Mouse (Mus musculus) midbrain, embryonic 15.5 days (tissue): ENCODE measurements at regions not wholly inside any gene's neighbourhood (a gene's known extent, or its start where the extent isn't known, plus 50 kb on each side); places are given as distances from the start of the nearest gene placed in this dataset.

Experiments
- ATAC-seq: fragments of 200-750 bp; cut with Nextera tagmentation; replicated peaks from 2 replicates; pipeline ENCODE4 v1.8.0; 2017; ENCODE audit warnings: moderate TSS enrichment
- H3K27ac ChIP-seq: fragments of 300-500 bp; sonication (generic); 2 replicates; pipeline ENCODE4 v1.5.1; 2015; ENCODE audit warnings: mild to moderate bottlenecking, inconsistent platforms
- H3K27me3 ChIP-seq: fragments of 300-500 bp; sonication (generic); replicated peaks from 2 replicates; pipeline ENCODE4 v1.6.1; 2015; ENCODE audit warnings: inconsistent platforms
- H3K36me3 ChIP-seq: fragments of 300-500 bp; sonication (generic); replicated peaks from 2 replicates; pipeline ENCODE4 v1.6.1; 2015; ENCODE audit warnings: inconsistent platforms
- H3K4me1 ChIP-seq: fragments of 300-500 bp; sonication (generic); 2 replicates; pipeline ENCODE4 v1.6.1; 2015; ENCODE audit warnings: inconsistent platforms
- H3K4me2 ChIP-seq: fragments of 300-500 bp; sonication (generic); 2 replicates; pipeline ENCODE4 v1.6.1; 2015; ENCODE audit warnings: inconsistent platforms, mild to moderate bottlenecking, moderate library complexity
- H3K4me3 ChIP-seq: fragments of 300-500 bp; sonication (generic); 2 replicates; pipeline ENCODE4 v1.5.1; 2015; ENCODE audit warnings: mild to moderate bottlenecking, inconsistent platforms
- H3K9ac ChIP-seq: fragments of 300-500 bp; sonication (generic); 2 replicates; pipeline ENCODE4 v1.6.1; 2015; ENCODE audit warnings: mild to moderate bottlenecking, inconsistent platforms
- H3K9me3 ChIP-seq: fragments of 300-500 bp; sonication (generic); 2 replicates; pipeline ENCODE4 v1.6.1; 2016; ENCODE audit warnings: inconsistent platforms
- WGBS: fragments of 180-500 bp; shearing (Covaris S2); methylation state at CpG from one replicate; pipeline ENCODE4 v1.1.7; 2015; ENCODE audit warnings: mixed read lengths; 5-methylcytosine and 5-hydroxymethylcytosine counted together

DNA sequence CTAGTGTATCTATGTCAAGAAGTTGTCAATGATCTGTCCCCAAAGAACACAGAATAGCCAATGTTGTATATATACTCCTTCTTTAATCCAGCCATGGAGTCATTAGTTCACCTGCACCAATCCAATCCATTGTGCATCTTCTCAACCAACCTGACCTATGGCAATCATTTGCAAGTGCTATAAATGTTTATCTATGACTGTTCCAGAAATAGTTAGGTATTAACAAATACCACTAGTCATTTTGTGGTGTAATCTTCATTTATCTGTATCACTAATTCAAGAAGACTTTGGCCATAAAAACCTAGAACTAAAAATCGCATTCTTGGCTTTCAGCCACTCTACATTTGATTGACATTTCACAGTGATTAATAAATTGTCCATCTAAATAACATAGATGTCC is 430.6 kb upstream of the Ubash3b start:
- no peaks in the 10 kb centered on the region for H3K9me3 ChIP-seq
- H3K27me3 ChIP-seq, result no peaks in the 10 kb centered on the region
- H3K4me1 ChIP-seq, result peaks cover 81% of the 10 kb centered on the region
- H3K27ac ChIP-seq, result 0 out of 2 replicates have a peak overlapping the region, but pooled peaks have one; percentile 97
- no peak overlapping the region for H3K9ac ChIP-seq
- no peak for ATAC-seq
- peaks cover 17% of the 10 kb centered on the region; the same call in 1 of the 2 replicates for H3K36me3 ChIP-seq
- H3K4me2 ChIP-seq, result no peak overlapping the region
- 95% methylated on average over 1 of the region's 1 CpGs for WGBS
- H3K4me3 ChIP-seq, result no peak overlapping the region

DNA sequence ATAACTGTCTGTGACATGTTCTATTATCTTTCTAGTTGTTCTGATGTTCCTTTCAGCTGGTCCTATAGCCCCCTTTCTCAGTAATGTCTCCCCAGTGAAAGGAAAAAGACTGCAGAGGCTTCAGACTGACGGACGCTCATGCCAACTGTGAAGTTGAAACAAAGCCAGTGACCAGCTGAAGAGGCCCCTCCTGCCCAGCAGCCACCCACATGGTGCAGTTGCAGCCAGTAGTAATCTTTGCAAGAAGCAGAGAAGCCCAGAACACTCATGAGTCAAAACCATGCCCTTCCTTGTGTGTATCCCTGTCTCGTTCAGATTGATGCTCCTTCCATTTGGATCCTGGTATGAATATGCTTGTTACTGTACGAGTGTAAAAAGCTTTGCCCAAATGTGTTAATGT is 428.7 kb upstream of the Ubash3b start:
- ATAC-seq, result no peak
- Histone ChIP-seq H3K27ac (peak overlapping the region; percentile 97), H3K4me3 (peak overlapping the region; percentile 26; the same call in 1 of the 2 replicates), H3K9me3 (no peaks in the 10 kb centered on the region), H3K9ac (peak overlapping the region; percentile 71), H3K4me1 (peaks cover 63% of the 10 kb centered on the region), H3K27me3 (no peaks in the 10 kb centered on the region), H3K4me2 (peak overlapping the region; percentile 78), H3K36me3 (peaks cover 17% of the 10 kb centered on the region; the same call in 1 of the 2 replicates)
- WGBS, result 30% methylated on average over 4 of the region's 4 CpGs

DNA sequence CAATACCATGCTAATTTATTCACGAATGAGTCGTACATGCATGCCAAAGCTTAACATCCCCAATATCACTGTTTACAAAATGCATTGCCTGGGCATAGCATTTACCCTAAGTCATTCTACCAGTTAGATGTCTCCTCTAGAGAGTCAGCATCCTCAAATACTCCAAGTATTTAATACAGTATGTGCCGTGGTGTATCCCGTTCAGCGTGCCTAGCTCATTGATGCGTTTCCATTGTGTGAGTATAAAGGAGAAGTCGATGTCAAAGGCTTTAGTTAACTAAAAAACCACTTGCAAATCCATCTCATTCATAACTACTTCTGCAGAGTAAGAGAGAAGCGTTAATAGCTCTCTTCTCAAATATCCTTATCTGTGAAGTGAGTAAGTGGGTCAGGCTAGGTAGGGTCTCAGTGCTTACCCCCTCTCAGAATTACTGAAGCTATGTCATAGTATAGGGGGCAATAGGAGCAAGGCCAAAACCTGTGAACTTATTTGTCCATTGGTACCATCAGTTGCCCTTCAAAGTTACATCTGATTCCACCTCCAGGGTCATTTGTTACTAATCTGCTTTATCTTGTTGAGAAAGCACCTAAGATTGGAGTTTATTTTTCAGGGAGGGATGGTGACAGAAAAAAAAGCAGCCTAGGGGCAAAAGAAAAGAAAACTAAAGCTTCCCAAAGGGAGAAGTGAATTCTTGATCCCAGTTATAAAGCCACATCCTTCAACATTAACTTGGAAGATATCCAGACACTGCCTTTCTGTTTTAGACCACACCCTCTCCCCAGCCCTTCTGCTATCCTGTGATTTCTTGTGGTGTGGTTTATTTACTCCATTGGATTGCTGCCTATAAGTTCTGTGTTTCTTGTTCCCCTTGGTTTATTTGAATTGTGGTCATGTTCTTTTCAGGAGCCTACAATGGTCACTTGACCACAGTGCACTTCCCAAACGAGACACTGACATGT is 427.2 kb upstream of the Ubash3b start:
- H3K27ac ChIP-seq, result peak overlapping the region; percentile 97
- H3K27me3 ChIP-seq, result no peaks in the 10 kb centered on the region
- no peaks in the 10 kb centered on the region for H3K9me3 ChIP-seq
- H3K36me3 ChIP-seq, result peaks cover 17% of the 10 kb centered on the region; the same call in 1 of the 2 replicates
- H3K4me3 ChIP-seq, result peak overlapping the region; percentile 26
- H3K4me2 ChIP-seq, result peak overlapping the region; percentile 78
- H3K9ac ChIP-seq, result peak overlapping the region; percentile 71
- WGBS, result 21% methylated on average over 9 of the region's 9 CpGs
- ATAC-seq, result no peak
- peaks cover 53% of the 10 kb centered on the region for H3K4me1 ChIP-seq

DNA sequence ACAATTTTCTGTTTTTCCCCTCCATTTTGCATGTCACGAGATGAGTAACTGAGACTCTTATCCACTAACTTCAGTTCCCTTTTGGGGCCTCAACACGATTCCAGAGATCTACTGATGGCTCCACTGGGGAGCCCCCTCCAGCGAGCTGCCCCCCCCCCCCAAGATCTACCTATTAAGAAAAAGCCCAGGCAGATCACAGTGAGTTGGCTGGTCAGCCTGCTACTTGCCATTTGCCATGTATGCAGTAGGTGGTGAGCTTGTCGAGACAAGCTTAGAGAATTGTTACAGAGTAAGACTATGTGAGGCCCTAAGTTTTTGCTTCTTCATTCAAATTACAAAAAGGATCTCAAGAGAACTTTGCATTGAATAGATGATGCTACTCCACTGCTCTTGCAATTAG is 426.3 kb upstream of the Ubash3b start:
- H3K27ac ChIP-seq, result peak overlapping the region; percentile 97
- peaks cover 17% of the 10 kb centered on the region; the same call in 1 of the 2 replicates for H3K36me3 ChIP-seq
- H3K9ac ChIP-seq, result peak overlapping the region; percentile 71
- no peaks in the 10 kb centered on the region for H3K9me3 ChIP-seq
- peak overlapping the region; percentile 43 for H3K4me3 ChIP-seq
- no peak for ATAC-seq
- H3K27me3 ChIP-seq, result no peaks in the 10 kb centered on the region
- WGBS, result 10% methylated on average over 4 of the region's 4 CpGs
- H3K4me1 ChIP-seq, result peaks cover 43% of the 10 kb centered on the region
- peak overlapping the region; percentile 78 for H3K4me2 ChIP-seq

DNA sequence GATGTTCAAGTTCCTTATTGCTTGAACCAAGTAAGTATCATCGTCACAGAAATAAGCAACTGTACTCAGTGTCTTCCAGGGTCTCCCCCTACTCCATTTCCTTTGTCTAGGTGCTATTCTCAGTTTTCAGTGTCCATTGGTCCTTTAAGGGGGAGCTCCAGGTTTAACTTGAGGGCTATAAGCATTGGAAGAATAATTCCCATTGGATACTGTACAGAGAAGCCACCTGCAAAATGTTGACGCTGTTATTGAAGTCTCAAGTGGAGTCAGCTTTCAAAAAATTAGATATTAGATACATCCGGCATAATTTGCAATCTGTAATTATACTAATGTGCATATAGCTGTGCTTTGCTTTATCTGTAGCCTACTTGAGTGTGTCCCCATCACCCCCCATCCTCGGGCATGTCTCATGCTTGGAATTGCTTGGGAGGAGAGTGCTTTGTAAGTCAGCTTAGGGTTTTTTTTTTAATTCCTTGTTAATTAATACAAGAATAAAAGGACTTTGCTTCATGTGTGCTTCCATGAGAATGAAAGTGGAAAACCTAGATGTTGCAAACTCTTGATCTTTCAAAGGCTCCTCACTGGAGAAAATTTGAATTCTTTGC is 425.6 kb upstream of the Ubash3b start:
- Histone ChIP-seq H3K27ac (peak overlapping the region; percentile 97), H3K9ac (peak overlapping the region; percentile 71), H3K27me3 (no peaks in the 10 kb centered on the region), H3K4me3 (peak overlapping the region; percentile 43), H3K36me3 (peaks cover 17% of the 10 kb centered on the region; the same call in 1 of the 2 replicates), H3K9me3 (no peaks in the 10 kb centered on the region), H3K4me1 (peaks cover 41% of the 10 kb centered on the region), H3K4me2 (peak overlapping the region; percentile 78)
- no peak for ATAC-seq
- WGBS, result 21% methylated on average over 4 of the region's 4 CpGs

DNA sequence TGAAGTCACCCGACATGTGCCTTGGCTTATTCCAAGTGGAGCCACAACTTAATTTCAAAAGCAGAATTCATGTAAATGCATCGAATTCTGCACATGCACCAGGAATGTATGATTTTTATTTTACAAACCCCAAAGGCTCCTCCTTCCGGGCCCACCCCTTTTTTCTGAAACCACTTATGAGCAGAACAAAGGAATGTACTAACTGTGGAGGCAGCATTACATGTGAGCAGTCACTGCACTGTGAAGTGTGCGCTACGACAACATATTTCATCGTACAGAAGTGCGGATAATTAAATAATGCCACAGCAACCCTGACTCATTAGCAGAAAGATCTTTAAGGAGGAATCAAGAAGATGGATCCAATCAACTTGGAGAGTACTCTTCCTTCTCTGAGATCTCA is 424.8 kb upstream of the Ubash3b start:
- Histone ChIP-seq H3K27me3 (no peaks in the 10 kb centered on the region), H3K4me1 (peaks cover 37% of the 10 kb centered on the region), H3K36me3 (peaks cover 15% of the 10 kb centered on the region; the same call in 1 of the 2 replicates), H3K27ac (peak overlapping the region; percentile 97), H3K4me3 (peak overlapping the region; percentile 43), H3K4me2 (peak overlapping the region; percentile 78), H3K9me3 (no peaks in the 10 kb centered on the region), H3K9ac (peak overlapping the region; percentile 71)
- WGBS, result 13% methylated on average over 7 of the region's 7 CpGs
- ATAC-seq, result peak; percentile 71

DNA sequence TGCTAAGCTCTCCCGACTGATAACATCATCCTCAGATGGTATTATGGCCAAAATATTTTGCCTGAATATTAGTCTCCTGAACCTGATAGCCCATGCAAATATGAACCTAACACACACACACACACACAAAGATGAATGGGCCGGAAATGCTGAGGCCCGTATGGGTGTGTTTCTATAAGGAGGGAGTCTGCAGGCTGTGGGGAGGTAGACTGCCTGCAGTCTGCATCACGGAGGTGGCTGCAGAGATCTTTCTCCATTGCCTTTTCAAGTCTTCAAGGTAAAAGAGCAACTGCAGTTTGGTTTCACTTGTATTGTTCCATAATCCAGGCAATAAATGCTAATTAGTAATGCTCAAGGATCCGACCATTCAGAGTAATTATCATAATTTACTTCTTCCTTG is 424.3 kb upstream of the Ubash3b start:
- WGBS, result 5% methylated on average over 5 of the region's 5 CpGs
- H3K9ac ChIP-seq, result peak overlapping the region; percentile 71

DNA sequence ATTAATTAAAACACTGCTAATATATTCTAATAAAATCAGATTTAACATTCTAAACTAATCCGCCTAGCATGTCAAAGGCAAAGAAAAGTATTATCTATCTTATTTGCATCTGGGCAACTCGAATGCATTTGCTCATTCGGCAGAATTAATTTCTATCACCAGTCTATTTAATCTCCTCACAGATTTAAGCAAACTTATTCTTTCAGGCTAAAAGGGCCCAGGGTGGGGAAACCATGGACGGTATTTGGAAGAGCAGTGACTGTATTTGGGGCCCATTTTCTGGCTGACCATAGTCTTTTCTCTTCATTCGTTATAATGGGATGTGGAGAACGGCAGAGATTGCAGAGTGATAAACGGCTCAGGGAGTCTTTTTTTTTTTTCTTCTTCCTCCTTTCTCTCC is 423.5 kb upstream of the Ubash3b start:
- 3% methylated on average over 7 of the region's 7 CpGs for WGBS
- no peak for ATAC-seq
- Histone ChIP-seq H3K4me1 (peaks cover 24% of the 10 kb centered on the region), H3K27ac (peak overlapping the region; percentile 98), H3K27me3 (no peaks in the 10 kb centered on the region), H3K9ac (peak overlapping the region; percentile 69), H3K9me3 (no peaks in the 10 kb centered on the region), H3K36me3 (peaks cover 3% of the 10 kb centered on the region; the same call in 1 of the 2 replicates), H3K4me2 (peak overlapping the region; percentile 54), H3K4me3 (peak overlapping the region; percentile 55)

More for the DNA sequence above, 424.3 kb upstream of the Ubash3b start:
- no peaks in the 10 kb centered on the region for H3K27me3 ChIP-seq
- ATAC-seq, result no peak
- peak overlapping the region; percentile 43 for H3K4me3 ChIP-seq
- H3K4me1 ChIP-seq, result peaks cover 32% of the 10 kb centered on the region
- peak overlapping the region; percentile 78 for H3K4me2 ChIP-seq
- H3K36me3 ChIP-seq, result peaks cover 10% of the 10 kb centered on the region; the same call in 1 of the 2 replicates
- H3K27ac ChIP-seq, result peak overlapping the region; percentile 97
- H3K9me3 ChIP-seq, result no peaks in the 10 kb centered on the region

DNA sequence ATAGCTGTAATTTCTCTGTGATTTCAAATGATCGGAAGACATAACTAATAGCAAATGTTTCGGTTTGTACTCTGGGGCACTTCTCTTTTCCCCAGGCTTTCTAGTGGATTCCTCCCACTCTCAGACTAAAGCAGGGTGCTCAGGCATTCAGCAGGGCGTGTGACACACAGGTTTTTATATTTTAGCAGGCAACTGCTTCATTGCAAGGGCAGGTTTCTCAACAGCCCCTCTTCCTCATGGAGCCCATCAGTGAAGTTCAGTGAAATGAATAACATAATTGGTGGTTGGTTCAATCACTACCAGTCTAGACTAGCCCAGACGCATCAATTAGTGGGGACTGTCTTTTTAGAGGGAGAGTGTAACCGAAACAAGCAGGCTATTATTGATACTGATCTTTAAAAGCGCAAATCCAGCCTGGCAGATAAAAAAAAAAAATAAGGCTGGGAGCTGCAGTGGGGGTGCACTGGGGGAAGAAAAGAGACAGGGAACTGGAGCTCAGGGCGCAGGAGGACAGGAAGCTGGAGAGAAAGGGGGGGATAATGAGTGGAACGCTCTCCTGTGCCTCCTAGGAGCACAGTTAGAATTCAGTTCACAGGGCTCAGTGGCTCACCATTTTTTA is 422.3 kb upstream of the Ubash3b start:
- no peak for ATAC-seq
- Histone ChIP-seq H3K9me3 (no peaks in the 10 kb centered on the region), H3K4me2 (peak overlapping the region; percentile 54), H3K27ac (peak overlapping the region; percentile 98), H3K4me1 (peaks cover 12% of the 10 kb centered on the region), H3K4me3 (peak overlapping the region; percentile 55), H3K36me3 (no peaks in the 10 kb centered on the region), H3K27me3 (no peaks in the 10 kb centered on the region), H3K9ac (peak overlapping the region; percentile 89)
- WGBS, result 3% methylated on average over 8 of the region's 8 CpGs

DNA sequence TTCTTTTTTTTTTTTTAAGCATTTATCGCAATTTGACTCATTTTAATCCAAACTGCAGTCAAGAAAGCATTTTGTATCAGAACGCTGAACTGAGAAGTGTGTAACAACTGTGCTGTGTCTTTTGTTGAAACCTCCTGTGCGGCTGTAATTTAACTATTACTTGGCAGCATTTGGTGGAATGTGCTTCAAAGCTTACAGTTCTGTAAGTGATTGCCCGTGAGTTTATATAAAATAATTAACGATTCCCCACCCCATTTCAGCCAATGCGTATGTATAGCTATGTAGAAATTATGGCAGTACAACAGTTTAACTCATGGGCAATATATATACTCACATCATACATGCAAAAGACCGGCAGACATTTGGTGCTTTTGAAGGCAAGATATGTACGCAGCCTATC is 421.8 kb upstream of the Ubash3b start:
- Histone ChIP-seq H3K9me3 (no peaks in the 10 kb centered on the region), H3K4me1 (peaks cover 7% of the 10 kb centered on the region), H3K27me3 (no peaks in the 10 kb centered on the region), H3K27ac (peak overlapping the region; percentile 98), H3K4me3 (peak overlapping the region; percentile 55), H3K9ac (peak overlapping the region; percentile 89), H3K36me3 (no peaks in the 10 kb centered on the region), H3K4me2 (peak overlapping the region; percentile 54)
- ATAC-seq, result no peak
- 6% methylated on average over 8 of the region's 8 CpGs for WGBS

DNA sequence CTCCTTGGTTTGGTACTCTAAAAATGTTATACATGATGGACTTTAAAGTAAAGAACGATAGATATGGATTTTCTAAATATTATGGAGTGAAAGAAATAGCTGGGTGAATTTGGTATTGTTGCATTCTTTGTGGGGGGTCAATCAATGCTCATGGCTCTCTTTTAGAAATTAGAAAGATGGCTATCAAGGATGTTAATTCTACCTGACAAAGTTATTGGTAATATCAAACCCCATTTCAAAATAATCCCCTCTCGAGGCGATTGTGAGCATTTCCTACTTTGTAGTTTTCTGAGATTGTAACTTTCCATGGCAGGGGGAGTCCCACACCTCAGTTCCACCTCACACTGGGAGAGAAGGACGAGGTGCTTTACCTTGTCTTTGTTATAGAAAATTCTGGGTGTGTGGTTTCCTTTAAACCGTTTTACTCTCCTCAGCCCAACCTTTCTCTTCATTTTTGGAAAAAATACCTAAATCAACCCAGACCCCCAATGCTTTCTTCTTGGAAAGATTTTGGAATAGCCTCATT is 421.3 kb upstream of the Ubash3b start:
- peak overlapping the region; percentile 54 for H3K4me2 ChIP-seq
- peak overlapping the region; percentile 98 for H3K27ac ChIP-seq
- no peaks in the 10 kb centered on the region for H3K27me3 ChIP-seq
- H3K4me3 ChIP-seq, result peak overlapping the region; percentile 55
- H3K9me3 ChIP-seq, result no peaks in the 10 kb centered on the region
- H3K36me3 ChIP-seq, result no peaks in the 10 kb centered on the region
- no peak for ATAC-seq
- peaks cover 9% of the 10 kb centered on the region for H3K4me1 ChIP-seq
- peak overlapping the region; percentile 89 for H3K9ac ChIP-seq
- 4% methylated on average over 5 of the region's 5 CpGs for WGBS

DNA sequence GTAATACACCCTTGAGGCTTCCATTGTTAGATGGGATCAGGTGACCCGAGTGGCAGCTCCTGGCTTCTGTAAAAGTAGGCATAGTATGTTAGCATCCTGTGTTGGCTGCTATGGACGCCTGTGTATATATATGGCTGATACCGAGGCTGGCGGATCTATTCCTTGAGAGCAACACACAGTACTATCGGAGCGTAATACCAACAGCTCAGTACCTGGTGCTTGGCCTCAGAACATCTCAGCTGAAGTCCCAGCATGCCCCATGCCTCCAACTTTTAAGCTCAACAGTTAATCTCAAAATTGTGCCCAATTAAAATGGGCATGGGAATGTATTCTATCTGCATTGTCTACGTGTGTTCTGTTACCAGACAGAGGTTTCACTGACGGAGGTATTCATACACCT is 420.7 kb upstream of the Ubash3b start:
- H3K9me3 ChIP-seq, result no peaks in the 10 kb centered on the region
- peaks cover 10% of the 10 kb centered on the region for H3K4me1 ChIP-seq
- H3K9ac ChIP-seq, result peak overlapping the region; percentile 89
- H3K4me2 ChIP-seq, result peak overlapping the region; percentile 33
- H3K36me3 ChIP-seq, result no peaks in the 10 kb centered on the region
- H3K27me3 ChIP-seq, result no peaks in the 10 kb centered on the region
- WGBS, result 5% methylated on average over 8 of the region's 8 CpGs
- no peak for ATAC-seq
- H3K4me3 ChIP-seq, result peak overlapping the region; percentile 55
- H3K27ac ChIP-seq, result peak overlapping the region; percentile 98
